Mouse (Mus musculus) neural tube, embryonic 15.5 days (tissue): ENCODE measurements around the gene Vhl. TPM values are rescaled to one million over a fixed set of nuclear protein-coding genes. Genes with fewer than 3 reads are reported as not detected.

Source experiments
- ATAC-seq: fragments of 200-750 bp; cut with Nextera tagmentation; 2 replicates; pipeline ENCODE4 v1.8.0; 2017; ENCODE audit warnings: mild to moderate bottlenecking, moderate TSS enrichment, moderate library complexity; ENCODE audit not compliant: low FRiP score
- H3K27ac ChIP-seq: fragments of 300-500 bp; sonication (generic); replicated peaks from 2 replicates; pipeline ENCODE4 v1.5.1; 2015; ENCODE audit warnings: mild to moderate bottlenecking, inconsistent platforms
- H3K27me3 ChIP-seq: fragments of 300-500 bp; sonication (generic); replicated peaks from 2 replicates; pipeline ENCODE4 v1.6.1; 2015; ENCODE audit warnings: inconsistent platforms
- H3K36me3 ChIP-seq: fragments of 300-500 bp; sonication (generic); 2 replicates; pipeline ENCODE4 v1.6.1; 2015; ENCODE audit warnings: inconsistent platforms
- H3K4me1 ChIP-seq: fragments of 300-500 bp; sonication (generic); 2 replicates; pipeline ENCODE4 v1.6.1; 2015; ENCODE audit warnings: inconsistent platforms
- H3K4me2 ChIP-seq: fragments of 300-500 bp; sonication (generic); 2 replicates; pipeline ENCODE4 v1.6.1; 2015; ENCODE audit warnings: inconsistent platforms, mild to moderate bottlenecking, moderate library complexity
- H3K4me3 ChIP-seq: fragments of 300-500 bp; sonication (generic); replicated peaks from 2 replicates; pipeline ENCODE4 v1.5.1; 2015; ENCODE audit warnings: mild to moderate bottlenecking, inconsistent platforms
- H3K9ac ChIP-seq: fragments of 300-500 bp; sonication (generic); replicated peaks from 2 replicates; pipeline ENCODE4 v1.6.1; 2015; ENCODE audit warnings: mild to moderate bottlenecking, inconsistent platforms
- H3K9me3 ChIP-seq: fragments of 300-500 bp; sonication (generic); replicated peaks from 2 replicates; pipeline ENCODE4 v1.6.1; 2016; ENCODE audit warnings: inconsistent platforms
- WGBS: fragments of 180-500 bp; shearing (Covaris S2); methylation state at CpG from one replicate; pipeline ENCODE4 v1.1.7; 2015; ENCODE audit warnings: mixed read lengths; 5-methylcytosine and 5-hydroxymethylcytosine counted together
- polyA plus RNA-seq: library from polyadenylated mRNA; unstranded; fragments of >200 nt; fragmentation: Nextera tagmentation; extraction: Ambion mirVana; gene quantifications from 2 replicates; pipeline ENCODE4 v1.2.1, GENCODE M21; 2015

The Vhl gene
- polyA plus RNA-seq, 1 experiment from 2014 or later, result 75.8 TPM

GRCm38 (mm10) chr6:113654102-113654501 lies 30.3 kb downstream of the Vhl start:
- Histone ChIP-seq H3K4me1 (no peaks in the 10 kb centered on the region), H3K4me2 (no peak overlapping the region), H3K27ac (no peak overlapping the region), H3K36me3 (no peaks in the 10 kb centered on the region), H3K27me3 (no peaks in the 10 kb centered on the region), H3K4me3 (no peak overlapping the region), H3K9me3 (no peaks in the 10 kb centered on the region), H3K9ac (no peak overlapping the region)
- 91% methylated on average over 8 of the region's 8 CpGs for WGBS
- ATAC-seq, result no peak

- Histone ChIP-seq H3K9ac (no peak overlapping the region), H3K4me1 (no peaks in the 10 kb centered on the region), H3K9me3 (no peaks in the 10 kb centered on the region), H3K4me2 (no peak overlapping the region), H3K27me3 (no peaks in the 10 kb centered on the region), H3K27ac (no peak overlapping the region), H3K36me3 (no peaks in the 10 kb centered on the region), H3K4me3 (no peak overlapping the region)
- WGBS, result 79% methylated on average over 16 of the region's 16 CpGs
- ATAC-seq, result no peak
These were observed 31.1 kb downstream of the Vhl start for GRCm38 (mm10) chr6:113654753-113655397.

GRCm38 (mm10) chr6:113655475-113655874 lies 31.7 kb downstream of the Vhl start:
- H3K27me3 ChIP-seq, result no peaks in the 10 kb centered on the region
- ATAC-seq, result no peak
- WGBS, result 90% methylated on average over 3 of the region's 3 CpGs
- no peaks in the 10 kb centered on the region for H3K36me3 ChIP-seq
- H3K27ac ChIP-seq, result no peak overlapping the region
- H3K4me2 ChIP-seq, result no peak overlapping the region
- no peak overlapping the region for H3K9ac ChIP-seq
- no peaks in the 10 kb centered on the region for H3K9me3 ChIP-seq
- no peak overlapping the region for H3K4me3 ChIP-seq
- H3K4me1 ChIP-seq, result no peaks in the 10 kb centered on the region

- Histone ChIP-seq H3K27ac (no peak overlapping the region), H3K4me3 (no peak overlapping the region), H3K36me3 (no peaks in the 10 kb centered on the region), H3K4me1 (no peaks in the 10 kb centered on the region), H3K27me3 (no peaks in the 10 kb centered on the region), H3K9ac (no peak overlapping the region), H3K4me2 (no peak overlapping the region), H3K9me3 (no peaks in the 10 kb centered on the region)
- ATAC-seq, result no peak
- WGBS, result 85% methylated on average over 6 of the region's 6 CpGs
These were observed 33.1 kb downstream of the Vhl start for GRCm38 (mm10) chr6:113656847-113657246.

- H3K36me3 ChIP-seq, result no peaks in the 10 kb centered on the region
- no peak for ATAC-seq
- no peaks in the 10 kb centered on the region for H3K4me1 ChIP-seq
- H3K27me3 ChIP-seq, result no peaks in the 10 kb centered on the region
- H3K4me2 ChIP-seq, result no peak overlapping the region
- H3K27ac ChIP-seq, result no peak overlapping the region
- WGBS, result 63% methylated on average over 3 of the region's 3 CpGs
- H3K4me3 ChIP-seq, result no peak overlapping the region
- no peak overlapping the region for H3K9ac ChIP-seq
- no peaks in the 10 kb centered on the region for H3K9me3 ChIP-seq
These were observed 34.5 kb downstream of the Vhl start for GRCm38 (mm10) chr6:113658226-113658625.

- Histone ChIP-seq H3K9ac (no peak overlapping the region), H3K4me1 (no peaks in the 10 kb centered on the region), H3K27me3 (no peaks in the 10 kb centered on the region), H3K27ac (no peak overlapping the region), H3K9me3 (no peaks in the 10 kb centered on the region), H3K4me2 (no peak overlapping the region), H3K36me3 (no peaks in the 10 kb centered on the region), H3K4me3 (no peak overlapping the region)
- WGBS, result 79% methylated on average over 8 of the region's 8 CpGs
- ATAC-seq, result no peak
These were observed 36.1 kb downstream of the Vhl start for GRCm38 (mm10) chr6:113659648-113660491.

GRCm38 (mm10) chr6:113660492-113661352 lies 37.0 kb downstream of the Vhl start:
- H3K4me1 ChIP-seq, result no peaks in the 10 kb centered on the region
- no peak for ATAC-seq
- no peak overlapping the region for H3K9ac ChIP-seq
- H3K36me3 ChIP-seq, result no peaks in the 10 kb centered on the region
- no peak overlapping the region for H3K4me3 ChIP-seq
- H3K9me3 ChIP-seq, result no peaks in the 10 kb centered on the region
- no peaks in the 10 kb centered on the region for H3K27me3 ChIP-seq
- H3K27ac ChIP-seq, result no peak overlapping the region
- WGBS, result 75% methylated on average over 14 of the region's 14 CpGs
- H3K4me2 ChIP-seq, result no peak overlapping the region

- Histone ChIP-seq H3K9me3 (no peaks in the 10 kb centered on the region), H3K36me3 (no peaks in the 10 kb centered on the region), H3K9ac (no peak overlapping the region), H3K4me3 (no peak overlapping the region), H3K27ac (no peak overlapping the region), H3K27me3 (no peaks in the 10 kb centered on the region), H3K4me2 (no peak overlapping the region), H3K4me1 (no peaks in the 10 kb centered on the region)
- ATAC-seq, result no peak
- 69% methylated on average over 12 of the region's 12 CpGs for WGBS
These were observed 37.8 kb downstream of the Vhl start for GRCm38 (mm10) chr6:113661353-113662241.

- Histone ChIP-seq H3K9ac (no peak overlapping the region), H3K36me3 (no peaks in the 10 kb centered on the region), H3K27ac (no peak overlapping the region), H3K27me3 (no peaks in the 10 kb centered on the region), H3K4me1 (no peaks in the 10 kb centered on the region), H3K4me2 (no peak overlapping the region), H3K9me3 (no peaks in the 10 kb centered on the region), H3K4me3 (no peak overlapping the region)
- 95% methylated on average over 8 of the region's 8 CpGs for WGBS
- no peak for ATAC-seq
These were observed 39.4 kb downstream of the Vhl start for GRCm38 (mm10) chr6:113662964-113663700.

- no peak overlapping the region for H3K27ac ChIP-seq
- no peaks in the 10 kb centered on the region for H3K36me3 ChIP-seq
- H3K4me3 ChIP-seq, result no peak overlapping the region
- no peaks in the 10 kb centered on the region for H3K9me3 ChIP-seq
- WGBS, result 85% methylated on average over 7 of the region's 7 CpGs
- H3K9ac ChIP-seq, result no peak overlapping the region
- H3K4me1 ChIP-seq, result peaks cover 4% of the 10 kb centered on the region; the same call in 1 of the 2 replicates
- H3K4me2 ChIP-seq, result no peak overlapping the region
- H3K27me3 ChIP-seq, result no peaks in the 10 kb centered on the region
- ATAC-seq, result no peak
These were observed 40.5 kb downstream of the Vhl start for GRCm38 (mm10) chr6:113664305-113664704.
